Mouse (Mus musculus) frontal cortex, postnatal 36 days (tissue): ENCODE data around the gene Nxpe4.
"Not testable (repeated sequence)": the region's sequence is repeated elsewhere in the genome, so short reads cannot be mapped to it uniquely, and the experiment has no call there.

Source experiments
- DNase-seq, 2 experiments: peaks; one replicate each; pipeline ENCODE4 v3.0.0; 2022; ENCODE audit warnings: low spot score in 2 of 2

Nxpe4 gene

DNA sequence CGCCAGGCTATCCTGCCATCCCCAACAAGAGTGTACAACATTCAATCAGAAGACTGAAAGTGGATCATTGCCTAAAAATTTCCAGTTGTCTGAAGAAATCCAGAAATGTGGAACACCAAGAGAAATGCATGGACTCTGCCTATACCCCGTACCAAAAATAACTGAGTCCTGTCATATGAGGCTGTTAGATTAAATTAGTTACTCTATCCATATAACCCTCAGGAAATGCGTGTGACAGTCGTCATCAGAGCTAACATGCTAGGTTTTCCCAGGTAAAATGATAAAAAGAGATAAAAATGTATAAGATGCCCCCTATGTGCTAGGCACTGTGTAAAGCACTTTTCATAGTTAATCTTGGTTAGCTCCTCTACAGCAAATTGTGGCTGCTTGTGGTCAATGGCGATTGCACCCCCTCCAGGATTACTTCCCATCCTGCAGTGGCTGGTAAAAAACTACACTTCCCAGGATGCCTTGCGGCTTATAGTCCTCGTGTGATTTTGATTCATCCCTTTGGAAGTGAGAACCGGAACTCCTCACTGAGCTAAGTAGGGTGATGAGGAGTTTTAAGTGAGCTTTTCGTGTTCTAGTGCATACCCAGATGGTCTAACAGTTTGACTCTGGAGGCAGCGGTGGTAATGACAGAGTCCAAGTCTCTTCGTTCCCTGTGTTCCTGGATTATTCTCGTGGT is at the start of gene Nxpe4:
TSS of gene Nxpe4 (plus strand) at position 519 of the 688 bp plus-strand sequence.
- DNase-seq, result peak; percentile 77 to 95

DNA sequence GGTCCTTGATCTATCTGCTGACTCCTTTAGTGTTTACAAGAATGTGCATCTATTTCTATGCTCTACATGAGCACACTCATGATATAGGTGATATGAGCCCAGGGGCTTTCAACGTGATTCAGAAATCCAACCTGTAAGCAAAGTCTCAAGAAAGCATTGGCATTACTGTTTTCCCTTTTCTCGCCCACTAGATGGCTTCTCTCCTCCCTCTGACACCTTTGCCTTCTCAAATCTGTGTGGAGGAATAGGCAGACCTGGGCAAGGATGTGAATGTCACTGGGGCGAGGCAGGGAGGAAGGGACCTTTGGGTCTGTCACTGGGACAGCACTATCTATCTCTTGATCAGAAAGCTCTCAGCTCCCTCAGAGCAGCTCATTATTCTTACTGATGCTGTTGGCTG is 35.0 kb upstream of the Nxpe4 start:
- no peak for DNase-seq

DNA sequence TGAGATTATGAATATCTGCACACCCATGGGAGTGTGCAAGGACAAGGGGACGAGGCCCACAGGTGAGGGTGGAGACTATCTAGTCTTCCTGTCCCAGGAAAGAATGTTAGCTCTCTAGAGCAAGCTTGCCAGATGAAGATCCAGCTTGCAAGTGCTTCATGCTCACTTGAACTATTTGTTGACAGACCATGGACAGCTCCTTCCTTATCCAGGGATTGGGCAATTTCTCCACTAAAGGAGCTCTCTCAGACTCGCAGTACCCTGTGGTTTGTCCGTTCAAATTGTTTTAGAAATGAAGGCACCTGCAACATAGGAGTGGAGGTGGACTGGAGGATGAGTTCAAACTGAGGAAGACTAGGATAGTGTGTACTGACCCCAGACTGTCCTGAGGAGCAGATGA is 24.3 kb upstream of the Nxpe4 start:
- no peak for DNase-seq

DNA sequence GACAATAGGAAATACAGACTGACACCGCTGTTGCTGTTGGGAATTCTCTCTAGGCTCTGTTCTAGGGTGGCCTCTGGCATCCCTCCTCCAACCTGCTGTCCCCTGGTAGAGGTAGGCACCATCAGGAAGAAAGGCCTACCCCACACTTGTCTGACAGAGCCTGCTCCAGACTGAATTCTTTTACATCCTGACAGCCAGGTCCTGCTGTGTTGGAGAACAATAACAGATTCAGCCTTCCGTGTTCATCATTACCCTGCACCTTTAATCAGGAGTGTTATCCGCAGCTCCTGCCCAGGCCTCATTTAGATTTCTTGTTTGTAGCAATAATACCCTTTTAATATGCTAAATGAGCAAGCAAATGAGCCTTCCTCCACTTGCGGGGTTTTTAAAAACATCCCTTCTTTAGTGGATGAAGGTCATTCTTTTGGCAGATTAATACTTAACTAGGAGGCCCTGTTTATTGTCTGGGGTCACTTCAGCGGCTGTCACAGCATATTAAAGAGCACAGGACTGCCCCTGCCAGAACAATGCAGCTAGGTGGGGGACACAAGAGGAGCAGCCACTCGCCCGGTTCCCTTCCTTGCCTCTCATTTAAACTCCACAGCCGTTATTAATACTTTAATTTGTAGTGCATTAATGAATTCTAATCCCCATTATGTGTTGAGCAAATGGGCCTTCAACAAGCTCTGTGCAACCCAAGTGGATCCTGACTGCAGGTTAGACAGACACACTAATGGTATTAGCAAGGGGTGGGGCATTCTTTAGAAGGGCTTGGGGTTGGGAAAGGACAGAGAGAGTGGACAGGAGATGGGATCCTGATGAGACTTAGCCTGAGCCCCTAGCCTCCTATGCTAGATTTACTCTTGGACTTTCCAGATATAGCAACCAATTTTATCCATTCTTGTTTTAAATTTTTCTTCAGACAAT is 21.1 kb upstream of the Nxpe4 start:
- DNase-seq, result no peak

DNA sequence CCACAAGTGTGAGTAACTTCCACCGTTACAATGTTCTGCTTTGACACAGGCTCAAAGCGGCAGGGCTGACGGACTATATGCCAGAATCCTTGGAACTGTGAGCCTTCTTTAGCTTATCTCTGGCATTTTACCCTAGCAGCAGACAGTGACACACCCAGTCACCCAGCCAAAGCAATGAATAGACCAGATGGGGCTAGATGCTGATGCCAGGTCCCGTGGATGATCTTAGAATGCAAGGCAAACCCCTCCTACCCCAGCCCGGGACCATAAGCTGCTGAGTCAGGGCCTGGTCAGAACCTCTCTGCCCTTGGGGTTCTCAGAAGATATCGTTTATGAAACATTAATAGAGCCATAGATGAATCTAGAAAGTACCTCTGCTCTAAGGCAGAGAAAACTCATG is 19.2 kb upstream of the Nxpe4 start:
- DNase-seq, result no peak

DNA sequence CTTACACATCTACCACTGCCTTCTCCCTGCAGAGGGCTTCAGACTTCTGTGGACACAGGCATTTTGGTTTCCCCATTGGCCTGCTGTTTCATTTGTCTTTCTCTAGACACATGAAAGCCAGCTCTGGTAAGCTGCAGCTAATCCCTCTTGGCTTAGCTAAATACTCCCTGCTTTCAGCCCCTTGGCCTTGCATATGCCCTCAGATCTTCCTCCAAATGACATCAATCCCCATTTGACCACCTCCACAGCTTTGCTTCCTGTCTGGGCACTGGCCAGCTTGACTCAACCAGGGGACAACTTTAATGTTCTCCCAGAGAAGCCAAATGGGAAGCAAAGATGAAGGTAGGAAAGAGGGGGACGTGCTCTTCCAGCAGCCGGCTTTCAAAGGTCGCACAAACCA is 15.1 kb upstream of the Nxpe4 start:
- DNase-seq, result peak in 1 of 2 experiments; percentile 3

DNA sequence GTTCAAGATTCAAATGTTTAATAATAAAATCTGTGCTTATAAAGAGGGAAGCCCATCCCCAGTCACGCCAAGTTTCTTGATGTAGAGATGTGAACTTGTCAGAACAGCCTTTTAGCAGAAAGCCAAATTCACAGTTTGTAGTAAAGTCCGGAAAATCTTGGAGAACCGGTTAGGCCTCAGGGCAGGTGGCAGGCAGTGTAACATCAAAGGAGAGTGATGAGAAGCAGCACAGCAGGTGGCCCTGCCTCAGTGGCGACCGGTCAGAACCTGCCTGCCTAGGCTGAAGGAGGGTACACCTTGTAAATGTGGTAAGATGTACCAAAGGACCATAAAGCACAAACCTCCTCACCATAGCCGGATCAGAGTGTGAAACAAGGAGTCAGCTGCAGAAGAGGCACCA is 4.7 kb downstream of the Nxpe4 start:
- DNase-seq, result not testable (repeated sequence)

DNA sequence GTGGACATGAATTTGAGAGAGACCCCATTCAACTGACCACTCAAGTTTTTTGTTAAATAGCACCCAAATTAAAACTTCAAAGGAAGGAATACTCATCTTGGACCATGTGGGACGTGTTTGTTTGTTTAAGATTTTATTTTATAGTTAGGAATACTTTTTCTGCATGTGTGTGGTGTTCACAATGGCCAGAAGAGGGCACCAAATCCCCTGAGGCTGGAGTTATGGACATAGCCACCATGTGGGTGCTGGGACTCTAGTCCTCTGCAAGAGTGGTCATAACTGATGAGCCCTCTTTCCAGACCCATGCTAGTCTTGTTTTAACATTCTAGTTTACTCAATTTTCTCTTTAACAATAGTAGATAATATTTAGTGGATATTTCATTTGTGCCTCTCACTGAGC is 14.9 kb downstream of the Nxpe4 start:
- DNase-seq, result no peak

DNA sequence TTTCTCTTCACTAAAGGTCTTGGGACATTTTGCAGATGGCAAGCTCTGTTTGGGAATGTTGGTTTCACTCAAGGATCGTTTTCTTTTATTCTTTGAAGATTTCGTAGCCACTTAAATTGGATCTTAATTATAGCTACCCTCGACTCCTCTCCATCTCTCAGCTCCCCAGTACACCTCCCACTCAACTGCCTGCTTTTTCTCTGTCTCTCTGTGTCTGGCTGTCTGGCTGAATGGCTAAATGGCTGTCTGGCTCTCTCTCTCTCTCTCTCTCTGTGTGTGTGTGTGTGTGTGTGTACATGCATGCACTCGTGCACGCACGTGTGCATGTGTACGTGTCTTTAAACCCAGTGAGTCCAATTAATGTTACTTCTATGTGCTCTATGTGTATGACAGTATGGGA is 19.5 kb downstream of the Nxpe4 start:
- DNase-seq, result peak in 1 of 2 experiments; percentile 52

DNA sequence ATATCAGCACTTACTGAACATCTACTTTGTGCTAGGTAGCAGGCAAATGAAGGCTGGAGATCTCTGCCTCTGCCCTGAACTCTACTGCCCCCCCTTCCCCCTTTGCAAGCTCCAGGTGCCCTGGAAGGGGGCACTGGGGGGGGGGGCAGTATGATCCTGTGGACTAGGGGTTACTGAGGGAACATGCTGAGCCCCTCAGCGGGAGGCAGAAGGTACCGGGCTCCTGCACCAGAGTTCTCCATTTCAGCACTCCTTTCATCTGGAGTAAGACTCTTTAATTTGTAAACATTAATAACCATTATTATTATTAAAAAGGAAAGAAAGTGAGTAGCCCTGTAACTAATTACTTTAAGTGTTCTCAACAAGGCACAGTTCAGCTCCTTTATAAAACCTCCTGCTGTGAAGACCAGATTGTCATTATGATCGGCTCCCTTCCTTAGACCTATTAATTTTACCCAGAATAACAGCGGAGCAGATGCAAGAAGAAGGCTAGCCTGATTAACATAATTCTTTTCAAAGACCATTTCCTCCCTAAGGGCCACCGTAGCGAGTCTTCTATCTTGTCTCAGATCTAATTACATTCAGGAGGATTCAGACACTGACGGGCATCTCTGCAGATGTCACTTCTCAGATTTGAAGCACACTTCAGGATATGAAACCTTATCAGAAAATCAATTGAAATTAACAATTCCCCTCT is 21.0 kb downstream of the Nxpe4 start:
- DNase-seq, result no peak

DNA sequence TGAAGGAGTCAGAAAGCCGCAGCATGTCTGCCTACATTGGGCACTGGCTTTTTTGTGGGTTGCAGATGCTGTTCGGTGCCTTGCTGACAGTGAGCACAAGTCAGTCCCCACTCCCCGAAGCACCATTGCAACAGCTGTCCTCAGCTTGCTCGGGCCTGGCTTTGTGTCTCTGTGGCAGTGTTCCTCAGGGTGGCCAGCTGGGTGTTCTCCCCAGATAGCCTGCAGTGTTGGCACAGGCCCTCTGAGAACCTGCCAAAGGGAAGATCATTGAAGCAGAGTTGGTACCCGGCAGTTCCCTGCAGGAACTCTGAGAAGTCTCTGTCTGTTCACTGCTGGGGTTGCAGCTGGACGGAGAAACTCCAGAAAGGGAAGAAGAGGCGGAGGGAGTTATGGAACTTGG is 22.5 kb downstream of the Nxpe4 start:
- DNase-seq, result no peak

DNA sequence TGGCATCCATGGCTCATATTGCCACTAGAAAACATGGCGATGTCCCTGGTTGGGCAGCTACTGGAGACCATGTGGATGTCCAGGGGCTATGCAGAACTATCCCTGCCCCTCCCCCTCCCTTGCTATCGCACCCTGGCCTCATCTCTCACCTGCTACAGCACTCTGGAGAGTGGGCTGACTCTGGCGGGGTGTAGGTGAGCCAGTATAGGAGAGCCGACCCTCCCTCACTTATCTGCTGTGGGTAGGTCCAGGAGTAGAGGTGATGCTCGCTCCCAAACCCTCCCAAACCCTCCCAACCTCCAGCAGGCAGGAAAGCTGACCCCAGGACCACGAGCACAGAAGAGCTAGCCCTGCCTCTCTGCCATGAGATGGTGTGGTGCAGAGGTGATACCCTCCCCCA is 27.0 kb downstream of the Nxpe4 start:
- DNase-seq, result no peak

DNA sequence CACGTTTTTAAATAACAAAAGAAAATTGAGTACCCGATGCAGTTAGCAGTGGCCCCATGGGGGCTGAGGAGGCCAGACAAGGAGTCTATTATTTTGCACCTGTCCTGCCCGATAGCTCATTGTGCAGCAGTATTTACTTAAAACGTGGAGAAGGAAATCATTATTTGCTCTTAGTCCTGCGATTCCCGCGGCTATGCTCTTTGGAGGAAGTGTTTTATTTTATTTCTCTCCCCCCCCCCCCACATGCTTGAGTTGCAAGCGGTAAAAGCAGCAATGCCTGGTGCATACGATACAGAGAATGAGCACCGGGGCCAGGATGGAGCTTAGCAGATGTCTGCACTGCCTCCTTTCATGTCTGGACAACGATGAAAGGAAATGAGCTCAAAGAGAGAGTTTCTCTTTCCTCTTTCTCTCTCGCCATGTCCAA is 35.6 kb downstream of the Nxpe4 start:
- no peak for DNase-seq

DNA sequence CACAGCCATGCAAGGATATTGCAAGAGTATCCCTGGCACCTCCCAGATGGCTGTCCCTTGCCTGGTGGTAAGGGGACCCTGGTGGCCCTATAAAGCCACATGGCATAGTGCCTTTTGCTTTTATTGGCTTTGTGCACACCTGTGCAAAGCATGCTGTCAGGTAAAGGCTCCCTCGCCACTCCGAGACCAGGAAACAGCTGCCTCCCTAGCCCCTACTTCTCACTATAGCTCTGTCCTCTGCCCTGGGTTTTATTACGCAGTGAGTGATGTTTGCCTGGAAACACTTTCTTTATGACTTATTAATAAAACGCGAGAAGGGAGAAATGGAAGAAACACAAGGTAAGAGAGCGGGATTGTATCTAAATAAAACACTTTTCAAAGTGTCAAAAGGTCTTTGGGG is 49.1 kb downstream of the Nxpe4 start:
- no peak for DNase-seq

DNA sequence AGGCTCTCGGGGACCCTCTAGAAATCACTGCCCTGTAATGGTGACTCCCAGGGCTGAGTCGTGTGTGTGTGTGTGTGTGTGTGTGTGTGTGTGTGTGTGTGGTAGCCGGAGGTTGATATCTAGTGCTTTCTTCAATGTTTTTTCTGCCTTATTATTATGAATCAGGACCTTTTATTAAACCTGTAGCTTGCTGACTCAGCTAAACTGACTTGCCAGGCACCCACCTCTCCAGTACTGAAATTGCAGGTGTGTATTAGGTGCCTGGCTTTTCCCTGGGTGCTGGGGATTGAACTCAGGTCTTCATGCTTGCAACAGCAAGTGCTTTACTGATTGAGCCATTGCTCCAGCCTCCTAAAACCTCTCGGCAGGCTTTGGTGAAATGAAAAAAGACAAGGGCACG is 50.1 kb downstream of the Nxpe4 start:
- no peak for DNase-seq

DNA sequence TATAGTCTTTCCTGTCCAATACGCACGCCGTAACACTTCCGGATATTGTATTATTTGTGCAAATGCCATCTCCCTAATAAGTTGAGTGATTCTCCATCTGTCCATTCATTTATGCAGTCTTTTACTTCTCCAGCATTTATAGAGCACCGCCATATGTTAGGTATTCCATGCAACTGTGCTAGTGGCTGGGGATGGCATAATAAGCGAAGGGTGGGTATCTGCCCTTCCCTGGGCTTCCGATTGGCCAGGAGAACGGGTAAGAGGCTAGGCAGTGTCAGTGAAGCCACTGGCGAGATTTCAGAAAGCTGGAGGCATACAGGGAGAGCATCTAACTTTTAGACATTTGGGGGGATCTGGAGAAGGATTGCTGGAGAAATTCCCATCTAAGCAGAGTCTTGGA is 52.9 kb downstream of the Nxpe4 start:
- DNase-seq, result no peak

DNA sequence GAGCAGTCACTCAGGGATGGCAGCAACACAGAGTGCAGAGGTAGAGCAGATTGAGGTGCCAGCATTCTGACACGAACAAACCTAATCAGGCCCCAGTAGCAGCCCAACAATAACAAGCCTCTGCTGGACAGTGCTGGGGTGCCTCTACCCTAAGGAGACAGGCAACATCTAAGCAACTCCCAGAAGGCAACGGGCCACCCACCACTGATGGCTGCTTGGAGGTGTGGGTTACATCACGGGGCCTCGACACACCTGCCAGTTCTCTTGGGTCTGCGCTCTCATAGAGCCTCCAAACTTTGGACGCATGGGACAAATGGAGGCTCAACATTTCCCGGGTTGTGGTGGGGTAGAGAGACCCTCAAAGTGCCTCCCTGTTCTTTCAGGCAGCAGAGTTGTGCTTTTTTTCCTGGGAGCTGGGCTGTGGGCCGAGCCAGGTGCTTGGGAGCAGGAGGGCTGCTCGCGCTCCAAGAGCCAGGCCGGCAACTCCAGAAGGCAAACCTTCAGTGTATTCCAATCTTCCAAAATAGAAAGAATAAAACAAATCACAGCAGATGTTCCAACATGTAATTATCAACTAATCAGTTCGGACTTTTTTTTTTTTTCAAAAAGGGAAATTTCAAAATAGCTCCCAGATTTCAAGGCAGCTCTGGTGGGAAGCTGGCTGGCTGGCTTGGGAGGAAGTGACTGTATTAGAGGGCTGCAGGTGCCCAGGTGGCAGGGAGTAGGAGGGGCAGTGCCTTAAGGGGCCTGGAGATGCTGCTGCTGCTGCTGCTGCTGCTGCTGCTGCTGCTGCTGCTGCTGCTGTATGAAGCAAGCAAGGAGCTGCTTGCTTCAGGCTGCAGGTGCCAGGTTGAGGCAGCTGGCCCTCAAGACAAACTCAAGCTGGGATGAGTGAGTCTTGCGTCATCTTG is 54.5 kb downstream of the Nxpe4 start:
- no peak for DNase-seq

DNA sequence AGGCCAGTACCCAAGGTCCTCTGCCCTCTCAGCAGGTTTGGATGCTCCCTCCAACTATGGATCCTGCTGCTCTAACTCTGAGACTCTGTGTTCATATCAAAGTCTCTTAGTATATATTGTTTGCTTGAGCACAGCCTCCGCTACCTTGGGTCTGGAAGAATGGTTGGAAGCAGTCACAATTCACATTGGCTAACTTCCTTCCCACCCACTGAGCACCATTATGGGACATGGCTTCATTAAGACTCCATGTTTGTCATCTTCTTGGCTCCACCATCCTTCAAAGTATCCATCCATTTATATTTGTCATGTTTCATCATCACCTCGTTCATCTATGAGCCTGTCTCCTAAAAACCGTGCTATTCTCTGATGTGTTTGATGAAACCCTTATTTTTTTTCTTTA is 68.9 kb downstream of the Nxpe4 start:
- DNase-seq, result no peak

DNA sequence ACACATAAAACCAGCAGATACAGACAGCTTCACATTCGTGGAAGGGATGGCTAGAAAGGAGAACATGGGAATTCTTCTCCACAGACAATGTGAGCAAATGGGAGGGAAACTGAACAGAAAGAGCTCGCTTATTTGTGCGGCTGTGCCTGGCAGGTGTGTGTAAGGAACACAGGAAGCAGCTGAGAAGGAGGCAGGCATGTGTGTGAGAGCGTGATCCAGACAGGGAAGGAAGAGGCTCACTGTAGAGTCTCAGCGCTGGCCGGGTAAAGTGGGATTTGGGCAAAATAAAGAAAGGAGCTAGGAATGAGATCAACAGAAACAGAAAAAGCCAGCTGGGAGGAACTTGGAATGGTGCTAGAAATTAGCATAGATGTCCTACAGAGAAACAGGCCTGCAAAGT is 74.6 kb downstream of the Nxpe4 start:
- no peak for DNase-seq

DNA sequence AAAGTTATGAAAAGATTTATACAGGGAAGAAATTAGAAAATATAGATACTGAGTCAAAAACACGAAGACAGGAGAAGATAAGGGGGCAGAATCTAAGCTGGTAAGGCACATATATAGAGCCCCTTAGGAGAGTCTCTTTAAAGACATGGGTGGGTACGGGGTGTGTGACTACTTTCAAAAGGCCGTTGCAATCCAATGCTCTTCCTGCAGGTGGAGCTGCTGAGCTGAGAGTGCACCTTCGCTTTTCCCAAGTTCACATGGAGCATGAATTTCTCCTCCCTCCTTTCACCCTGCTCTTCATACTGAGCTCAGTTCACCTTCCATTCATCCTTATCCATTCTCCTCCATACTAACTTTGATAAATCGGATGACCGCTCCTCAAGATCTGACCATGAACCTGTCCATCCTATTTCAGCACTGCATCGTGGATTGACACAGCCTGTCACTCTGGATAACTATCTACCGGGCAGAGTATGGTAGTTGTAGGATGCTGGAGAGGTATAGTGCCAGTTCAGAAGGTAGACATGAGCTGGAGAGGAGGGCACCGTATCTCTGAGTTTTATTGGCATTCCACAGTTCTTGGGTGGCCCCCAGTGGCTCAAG is 76.4 kb downstream of the Nxpe4 start:
- peak in 1 of 2 experiments; percentile 45 for DNase-seq

DNA sequence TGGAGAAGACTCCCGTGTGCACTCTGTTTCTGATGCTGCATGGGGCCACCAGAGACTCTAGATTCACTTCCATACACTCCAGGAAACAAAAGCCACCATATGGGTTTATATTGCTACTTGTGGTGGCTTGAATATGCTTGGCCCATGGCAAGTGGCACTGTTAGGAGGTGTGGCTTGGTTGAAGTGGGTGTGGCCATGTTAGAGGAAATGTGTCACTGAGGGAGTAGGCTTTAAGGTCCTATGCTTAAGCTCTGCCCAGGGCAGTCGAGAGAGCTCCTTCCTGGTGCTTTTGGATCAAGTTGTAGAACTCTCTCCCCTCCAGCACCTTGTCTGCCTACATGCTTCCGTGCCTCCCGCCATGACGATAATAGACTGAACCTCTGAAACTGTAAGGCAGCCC is 77.6 kb downstream of the Nxpe4 start:
- no peak for DNase-seq
